Mouse (Mus musculus) bone marrow, adult 2 months (tissue): ENCODE data around the gene Nlgn1. TPM values are rescaled to one million over a fixed set of nuclear protein-coding genes. Genes with fewer than 3 reads are reported as not detected.

ENCODE experiments used
- H3K27ac ChIP-seq: fragments of 200-500 bp; 2 replicates; pipeline ENCODE4 v1.5.1; 2012; ENCODE audit warnings: low read depth, mild to moderate bottlenecking, control low read depth, inconsistent platforms, low read length; ENCODE audit not compliant: control insufficient read depth, poor library complexity, insufficient read depth
- H3K4me1 ChIP-seq: fragments of 200-500 bp; 2 replicates; pipeline ENCODE4 v1.6.1; 2011; ENCODE audit warnings: low read length; ENCODE audit not compliant: control insufficient read depth, insufficient read depth
- H3K4me3 ChIP-seq: fragments of 200-500 bp; replicated peaks from 2 replicates; pipeline ENCODE3; 2011; ENCODE audit warnings: mild to moderate bottlenecking, low read depth, low read length, control low read depth; ENCODE audit not compliant: control insufficient read depth
- CTCF ChIP-seq: fragments of 200-500 bp; IDR thresholded peaks from 2 replicates; pipeline ENCODE4 v1.5.1; 2011; ENCODE audit warnings: low read length, control low read depth; ENCODE audit not compliant: control insufficient read depth, insufficient read depth
- POLR2A ChIP-seq: fragments of 200-500 bp; IDR thresholded peaks from 2 replicates; pipeline ENCODE4 v1.6.1; 2011; ENCODE audit warnings: low read depth, mild to moderate bottlenecking, control low read depth, low read length, borderline replicate concordance; ENCODE audit not compliant: control insufficient read depth
- WGBS: fragments of 180-500 bp; shearing (Covaris S2); methylation state at CpG from one replicate; pipeline ENCODE4 v1.1.7; 2018; 5-methylcytosine and 5-hydroxymethylcytosine counted together
- polyA plus RNA-seq: library from polyadenylated mRNA; stranded (reverse); fragments of >200 nt; gene quantifications from 2 replicates; pipeline ENCODE4 v1.2.4, GENCODE M21; 2011; ENCODE audit warnings: low replicate concordance; ENCODE audit not compliant: missing spikeins, insufficient read depth, insufficient read length

The Nlgn1 gene
- polyA plus RNA-seq, 1 experiment, result 1.5 TPM

DNA sequence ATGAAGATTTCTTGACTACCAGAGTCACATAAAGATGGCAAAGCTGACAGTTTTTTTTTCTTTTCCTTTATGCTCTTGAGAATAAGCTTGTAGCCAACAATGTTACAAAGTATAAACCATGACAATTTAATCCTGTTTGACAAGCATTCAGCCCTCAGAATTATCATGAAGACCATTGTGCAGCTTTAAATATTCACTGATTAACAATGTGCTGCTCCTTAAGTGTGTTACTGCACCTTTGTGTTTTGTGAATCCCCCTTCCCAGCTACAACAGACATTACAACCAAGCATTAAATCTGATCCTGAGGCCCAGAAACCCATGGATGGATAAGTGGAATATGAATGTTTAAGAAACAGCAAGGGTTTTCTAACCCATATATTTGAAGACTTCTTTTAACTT lies 434.8 kb downstream of the Nlgn1 start:
- no peak overlapping the region for H3K4me3 ChIP-seq
- H3K27ac ChIP-seq, result no peak overlapping the region
- no peak for TF ChIP-seq POLR2A
- TF ChIP-seq CTCF, result no peak
- H3K4me1 ChIP-seq, result no peaks in the 10 kb centered on the region; the same call in 1 of the 2 replicates

- Histone ChIP-seq H3K4me1 (no peaks in the 10 kb centered on the region), H3K27ac (no peak overlapping the region), H3K4me3 (no peak overlapping the region)
- 45% methylated on average over 2 of the region's 2 CpGs for WGBS
- TF ChIP-seq POLR2A, result no peak
- TF ChIP-seq CTCF, result no peak
Observed at GRCm38 (mm10) chr3:25884797-25885196, 447.5 kb downstream of the Nlgn1 start.

DNA sequence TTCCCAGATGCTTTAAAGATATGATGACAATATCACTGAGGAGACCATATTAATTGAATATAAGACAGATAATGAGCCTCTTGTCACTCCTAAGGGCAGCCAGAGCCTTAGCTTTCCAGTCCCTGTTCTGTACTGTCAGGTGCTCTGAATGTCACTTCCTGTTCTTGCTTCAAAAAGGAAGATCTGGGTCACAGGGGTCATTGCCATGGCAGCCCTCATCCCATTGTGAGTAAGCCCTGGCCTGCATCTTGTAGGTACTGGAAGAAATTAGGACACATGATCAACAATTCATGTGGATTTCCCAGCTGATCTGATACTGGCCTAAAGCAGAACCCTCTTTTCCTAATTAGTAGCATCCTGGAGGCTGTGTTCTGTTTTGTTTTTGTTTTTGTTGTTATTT lies 463.1 kb downstream of the Nlgn1 start:
- Histone ChIP-seq H3K4me3 (no peak overlapping the region), H3K4me1 (no peaks in the 10 kb centered on the region), H3K27ac (no peak overlapping the region)
- no peak for TF ChIP-seq CTCF
- TF ChIP-seq POLR2A, result no peak

- TF ChIP-seq CTCF (no peak), POLR2A (no peak)
- Histone ChIP-seq H3K4me3 (no peak overlapping the region), H3K27ac (no peak overlapping the region)
Observed at GRCm38 (mm10) chr3:25858384-25858783, 473.9 kb downstream of the Nlgn1 start.

GRCm38 (mm10) chr3:25844686-25845462 lies 487.4 kb downstream of the Nlgn1 start:
- TF ChIP-seq POLR2A (no peak), CTCF (no peak)
- Histone ChIP-seq H3K27ac (no peak overlapping the region), H3K4me3 (no peak overlapping the region), H3K4me1 (no peaks in the 10 kb centered on the region)
- WGBS, result 44% methylated on average over 7 of the region's 7 CpGs

More at GRCm38 (mm10) chr3:25858384-25858783, 473.9 kb downstream of the Nlgn1 start:
- no peaks in the 10 kb centered on the region for H3K4me1 ChIP-seq

DNA sequence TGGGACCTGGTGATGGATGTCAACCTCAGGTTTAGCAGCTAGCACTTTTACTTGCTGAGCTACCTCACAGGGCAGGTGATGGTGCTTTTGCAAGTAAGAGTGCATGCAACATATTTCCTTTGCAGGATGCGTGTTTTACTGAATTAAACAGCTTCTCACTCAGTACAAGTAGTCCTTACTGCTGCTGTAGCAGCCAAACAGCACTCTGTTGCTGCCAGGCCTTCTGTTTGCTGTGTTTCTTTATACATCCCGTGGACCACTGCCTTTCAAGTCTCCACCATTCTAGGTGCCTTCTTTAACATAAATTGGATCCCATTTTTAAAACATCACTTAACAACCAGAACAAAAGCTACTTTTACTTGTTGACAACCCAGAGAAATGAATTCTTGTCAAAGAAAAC lies 502.0 kb downstream of the Nlgn1 start:
- no peak for TF ChIP-seq CTCF
- H3K27ac ChIP-seq, result no peak overlapping the region
- 65% methylated on average over 2 of the region's 2 CpGs for WGBS
- no peak overlapping the region for H3K4me3 ChIP-seq
- no peaks in the 10 kb centered on the region for H3K4me1 ChIP-seq

GRCm38 (mm10) chr3:25813368-25813767 lies 518.9 kb downstream of the Nlgn1 start:
- H3K4me1 ChIP-seq, result no peaks in the 10 kb centered on the region
- no peak overlapping the region for H3K27ac ChIP-seq
- H3K4me3 ChIP-seq, result no peak overlapping the region
- no peak for TF ChIP-seq POLR2A
- WGBS, result 80% methylated on average over 3 of the region's 3 CpGs

GRCm38 (mm10) chr3:25807559-25807958 lies 524.7 kb downstream of the Nlgn1 start:
- H3K27ac ChIP-seq, result no peak overlapping the region
- whole genome bisulfite sequencing, result 67% methylated on average over 3 of the region's 3 CpGs

DNA sequence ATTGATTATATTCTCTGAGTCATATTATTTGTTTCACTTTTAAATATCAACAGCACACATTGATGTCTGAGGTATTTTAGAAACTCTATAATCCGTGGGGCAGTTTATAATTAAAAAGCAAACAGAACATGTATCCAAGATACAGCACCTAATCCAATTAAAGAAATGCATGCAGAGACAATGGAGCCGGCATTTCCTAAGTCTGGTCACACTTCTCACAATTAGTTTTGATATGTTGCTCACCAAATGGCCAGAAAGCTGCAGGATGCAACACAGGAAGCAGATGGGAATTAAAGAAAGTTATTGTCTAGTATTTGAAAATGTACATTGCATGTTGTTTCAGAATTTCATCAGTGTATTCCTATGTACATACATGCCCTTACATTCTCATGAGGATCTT lies 550.6 kb downstream of the Nlgn1 start:
- Histone ChIP-seq H3K27ac (no peak overlapping the region), H3K4me3 (no peak overlapping the region), H3K4me1 (no peaks in the 10 kb centered on the region; the same call in 1 of the 2 replicates)
- 80% methylated on average over 2 of the region's 2 CpGs for WGBS
- TF ChIP-seq POLR2A (no peak), CTCF (no peak)

More at GRCm38 (mm10) chr3:25807559-25807958, 524.7 kb downstream of the Nlgn1 start:
- TF ChIP-seq POLR2A, result no peak
- no peak for TF ChIP-seq CTCF
- H3K4me3 ChIP-seq, result no peak overlapping the region
- no peaks in the 10 kb centered on the region for H3K4me1 ChIP-seq
